Mouse (Mus musculus) liver, embryonic 11.5 days (tissue): ENCODE measurements around the gene Clp1. TPM values are rescaled to one million over a fixed set of nuclear protein-coding genes. Genes with fewer than 3 reads are reported as not detected.
"Not testable (repeated sequence)": the region's sequence is repeated elsewhere in the genome, so short reads cannot be mapped to it uniquely, and the experiment has no call there.

Experiments
- ATAC-seq: fragments of 200-750 bp; cut with Nextera tagmentation; replicated peaks from 2 replicates; pipeline ENCODE4 v1.8.0; 2017; ENCODE audit warnings: moderate number of reproducible peaks, mild to moderate bottlenecking, moderate TSS enrichment, moderate library complexity; ENCODE audit not compliant: low FRiP score
- DNase-seq: peaks from one replicate; pipeline ENCODE4 v3.0.0-alpha.2; 2017; ENCODE audit warnings: low spot score
- H3K27ac ChIP-seq: fragments of 300-500 bp; sonication (generic); 2 replicates; pipeline ENCODE4 v1.5.1; 2014; ENCODE audit warnings: mild to moderate bottlenecking, low read depth, low read length, control low read depth
- H3K27me3 ChIP-seq: fragments of 300-500 bp; sonication (generic); replicated peaks from 2 replicates; pipeline ENCODE4 v1.6.1; 2014; ENCODE audit warnings: low read length, mixed read lengths; ENCODE audit not compliant: control insufficient read depth, insufficient read depth
- H3K36me3 ChIP-seq: fragments of 300-500 bp; sonication (generic); 2 replicates; pipeline ENCODE4 v1.6.1; 2014; ENCODE audit warnings: mild to moderate bottlenecking, low read length, moderate library complexity, mixed read lengths; ENCODE audit not compliant: control insufficient read depth, insufficient read depth
- H3K4me1 ChIP-seq: fragments of 300-500 bp; sonication (generic); replicated peaks from 2 replicates; pipeline ENCODE4 v1.6.1; 2014; ENCODE audit warnings: low read length, mixed read lengths; ENCODE audit not compliant: control insufficient read depth, insufficient read depth
- H3K4me2 ChIP-seq: fragments of 300-500 bp; sonication (generic); 2 replicates; pipeline ENCODE4 v1.6.1; 2014; ENCODE audit warnings: mild to moderate bottlenecking, control low read depth, moderate library complexity
- H3K4me3 ChIP-seq: fragments of 300-500 bp; sonication (generic); 2 replicates; pipeline ENCODE4 v1.5.1; 2014; ENCODE audit warnings: low read depth, low read length, control low read depth
- H3K9ac ChIP-seq: fragments of 300-500 bp; sonication (generic); 2 replicates; pipeline ENCODE4 v1.6.1; 2014; ENCODE audit warnings: low read depth, low read length, control low read depth
- H3K9me3 ChIP-seq: fragments of 300-500 bp; sonication (generic); 2 replicates; pipeline ENCODE4 v1.6.1; 2016; ENCODE audit warnings: low read length, inconsistent platforms, mixed read lengths; ENCODE audit not compliant: control insufficient read depth
- WGBS: fragments of 180-500 bp; shearing (Covaris S2); extraction: QIAGEN DNeasy Blood & Tissue Kit; methylation state at CpG from one replicate; pipeline ENCODE4 v1.1.7; 2014; 5-methylcytosine and 5-hydroxymethylcytosine counted together
- polyA plus RNA-seq: library from polyadenylated mRNA; unstranded; fragments of >200 nt; fragmentation: Nextera tagmentation; extraction: Ambion mirVana; gene quantifications from 2 replicates; pipeline ENCODE4 v1.2.1, GENCODE M21; 2014

Clp1 gene
- polyA plus RNA-seq, 1 experiment from 2014 or later = 59.3 TPM

DNA sequence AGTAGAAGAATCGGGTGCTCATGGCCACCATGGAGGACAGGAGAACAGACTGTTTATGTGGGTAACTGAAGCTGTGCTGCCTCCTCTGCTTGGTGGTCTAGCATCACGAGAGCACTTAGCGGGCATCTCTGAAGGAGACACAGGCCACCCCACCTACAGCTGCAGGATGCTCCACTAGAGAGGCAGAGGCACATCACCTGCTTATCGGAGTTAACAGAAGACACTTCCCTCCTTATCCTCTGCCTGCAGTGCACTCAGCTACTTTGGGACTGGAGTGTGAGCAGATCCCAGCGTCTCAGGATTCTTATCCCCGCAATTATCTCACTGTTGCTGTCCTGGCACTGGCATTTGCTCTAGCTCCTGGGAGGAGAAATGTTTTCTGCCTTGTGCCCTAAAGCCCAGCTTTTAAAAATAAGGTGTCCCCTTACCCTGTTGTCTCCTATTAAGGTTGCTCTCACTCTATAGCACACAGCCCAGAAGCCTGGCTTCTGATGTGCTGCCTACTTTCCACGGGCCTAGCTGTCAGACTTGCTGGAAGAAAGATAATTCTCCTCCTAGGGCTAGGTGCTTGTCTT is 8.3 kb upstream of the Clp1 start:
- ATAC-seq = peak; percentile 91
- no peaks in the 10 kb centered on the region for H3K9me3 ChIP-seq
- H3K27ac ChIP-seq = peak overlapping the region; percentile 85
- peak overlapping the region; percentile 69 for H3K9ac ChIP-seq
- peak; percentile 61 for DNase-seq
- peak overlapping the region; percentile 68 for H3K4me2 ChIP-seq
- peaks cover 21% of the 10 kb centered on the region for H3K27me3 ChIP-seq
- peak overlapping the region; percentile 51 for H3K4me3 ChIP-seq
- no peaks in the 10 kb centered on the region for H3K36me3 ChIP-seq
- whole genome bisulfite sequencing = 11% methylated on average over 7 of the region's 7 CpGs
- H3K4me1 ChIP-seq = peaks cover 66% of the 10 kb centered on the region

DNA sequence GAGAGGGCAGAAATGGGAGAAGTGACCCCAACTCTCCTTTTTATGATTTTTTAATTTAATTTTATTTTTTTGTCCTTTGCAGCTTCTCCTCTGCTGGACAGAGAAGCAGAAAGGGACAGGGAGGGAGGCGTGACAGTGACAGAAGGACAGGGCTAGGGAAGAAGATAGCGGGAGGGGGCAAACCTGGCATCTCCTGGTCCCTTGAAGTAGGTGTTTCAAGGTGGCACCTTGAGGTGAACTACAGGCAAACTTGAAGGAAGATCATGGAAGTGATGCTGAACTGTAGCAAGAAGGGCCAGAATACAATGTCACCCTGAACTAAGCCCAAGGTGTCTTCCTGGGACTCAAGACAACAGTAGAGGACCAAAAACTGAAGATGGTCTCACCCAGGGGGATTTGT is 7.8 kb upstream of the Clp1 start:
- H3K4me3 ChIP-seq = peak overlapping the region; percentile 51
- H3K27ac ChIP-seq = peak overlapping the region; percentile 85
- DNase-seq (no peak), ATAC-seq (no peak)
- H3K9me3 ChIP-seq = no peaks in the 10 kb centered on the region
- peak overlapping the region; percentile 68 for H3K4me2 ChIP-seq
- peak overlapping the region; percentile 69 for H3K9ac ChIP-seq
- WGBS = 6% methylated on average over 2 of the region's 2 CpGs
- H3K27me3 ChIP-seq = peaks cover 21% of the 10 kb centered on the region
- no peaks in the 10 kb centered on the region for H3K36me3 ChIP-seq
- peaks cover 62% of the 10 kb centered on the region for H3K4me1 ChIP-seq

GRCm38 (mm10) chr2:84734351-84734864 is 7.3 kb upstream of the Clp1 start:
- Histone ChIP-seq H3K9me3 (no peaks in the 10 kb centered on the region), H3K4me2 (peak overlapping the region; percentile 68), H3K36me3 (no peaks in the 10 kb centered on the region), H3K4me1 (peaks cover 57% of the 10 kb centered on the region), H3K27ac (peak overlapping the region; percentile 85), H3K9ac (peak overlapping the region; percentile 69), H3K27me3 (peaks cover 21% of the 10 kb centered on the region), H3K4me3 (peak overlapping the region; percentile 51)
- DNase-seq = peak; percentile 57
- WGBS = 2% methylated on average over 11 of the region's 11 CpGs
- no peak for ATAC-seq

DNA sequence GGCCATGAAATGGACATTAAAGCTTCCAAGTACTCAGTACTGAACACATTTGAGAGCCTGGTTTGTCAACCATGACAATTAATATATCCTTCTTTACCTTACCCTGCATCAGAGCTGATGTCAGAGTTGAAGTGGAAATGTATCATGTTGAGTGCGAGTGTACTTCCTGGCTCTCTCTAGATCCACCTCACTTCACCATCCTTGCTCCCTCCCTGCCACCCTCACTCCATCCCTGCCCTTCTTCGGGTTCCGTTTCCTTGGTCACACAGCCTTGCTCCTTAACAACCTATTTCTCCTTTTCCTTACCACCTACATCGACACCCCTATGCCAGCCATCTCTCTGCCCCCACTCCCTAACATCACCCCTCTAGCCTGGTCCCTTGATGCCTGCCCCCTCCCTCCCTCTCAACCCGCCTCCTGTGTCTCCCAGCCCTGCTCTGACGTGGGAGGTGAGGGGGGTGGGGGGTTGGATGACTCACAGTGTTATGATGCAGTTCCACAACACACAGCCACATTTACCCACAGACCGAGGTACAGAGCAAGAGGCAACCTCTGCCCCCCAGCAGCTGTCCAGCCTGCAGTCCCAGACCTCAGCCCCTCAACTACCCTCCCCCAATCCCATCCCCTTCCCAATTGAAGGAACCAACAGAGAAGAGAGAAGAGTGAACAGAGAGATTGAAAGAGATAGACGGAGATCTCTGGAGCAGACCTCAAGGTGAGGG is 6.6 kb upstream of the Clp1 start, which contains the start of gene Ypel4:
Ypel4 (plus strand) TSS at position 480 of the 722 bp plus-strand sequence.
- H3K9ac ChIP-seq = peak within 1 kb of the TSS; percentile 69
- ATAC-seq (peak; percentile 46), DNase-seq (peak; percentile 61)
- peak within 1 kb of the TSS; percentile 51 for H3K4me3 ChIP-seq
- H3K27ac ChIP-seq = peak within 1 kb of the TSS; percentile 85
- peaks cover 21% of the 10 kb centered on the region for H3K27me3 ChIP-seq
- peak within 1 kb of the TSS; percentile 68 for H3K4me2 ChIP-seq
- H3K9me3 ChIP-seq = no peaks in the 10 kb centered on the region
- H3K36me3 ChIP-seq = no peaks in the 10 kb centered on the region
- 6% methylated on average over 8 of the region's 8 CpGs for WGBS
- peaks cover 52% of the 10 kb centered on the region for H3K4me1 ChIP-seq

DNA sequence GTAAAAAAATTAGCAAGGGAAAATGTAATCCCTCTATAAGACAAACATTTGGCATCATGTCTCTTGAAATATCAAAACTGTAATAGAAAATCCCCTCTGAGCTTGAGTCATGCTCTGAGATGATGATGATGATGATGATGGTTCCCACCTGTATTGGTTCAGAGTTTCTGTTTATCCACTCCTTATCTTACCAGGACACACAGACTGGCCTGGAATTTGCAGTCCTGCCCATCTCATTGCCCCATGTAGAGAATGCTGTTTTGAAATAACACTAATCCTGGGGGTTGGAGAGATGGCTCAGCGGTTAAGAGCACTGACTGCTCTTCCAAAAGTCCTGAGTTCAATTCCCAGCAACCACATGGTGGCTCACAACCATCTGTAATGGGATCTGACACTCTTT is 5.2 kb upstream of the Clp1 start:
- H3K4me2 ChIP-seq = no peak overlapping the region
- WGBS = 77% methylated on average over 1 of the region's 1 CpGs

DNA sequence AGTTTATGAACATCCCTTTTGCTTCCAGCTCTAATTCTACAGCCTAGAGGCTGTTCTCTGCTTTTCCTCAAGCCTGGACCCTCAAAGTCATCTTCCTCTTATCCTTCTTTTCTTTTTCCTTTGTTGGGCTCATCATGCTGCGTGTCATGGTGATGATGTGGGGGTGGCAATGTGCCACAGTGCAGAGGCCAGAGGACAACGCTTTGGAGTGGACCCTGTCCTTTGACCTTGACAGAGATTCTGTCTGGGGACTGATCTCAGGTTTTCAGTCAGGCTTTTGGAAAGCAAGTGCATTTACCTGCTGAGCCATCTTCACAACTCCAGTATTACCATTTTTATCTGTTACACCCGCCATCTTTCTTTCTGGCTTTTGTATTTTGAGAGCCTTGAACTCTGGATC is 4.1 kb upstream of the Clp1 start:
- no peak overlapping the region for H3K9ac ChIP-seq
- no peak overlapping the region for H3K4me2 ChIP-seq
- H3K27me3 ChIP-seq = peaks cover 7% of the 10 kb centered on the region; the same call in 1 of the 2 replicates
- H3K4me1 ChIP-seq = peaks cover 31% of the 10 kb centered on the region
- WGBS = 85% methylated on average over 3 of the region's 3 CpGs
- no peak overlapping the region for H3K27ac ChIP-seq
- no peak overlapping the region for H3K4me3 ChIP-seq
- DNase-seq (no peak), ATAC-seq (no peak)
- H3K9me3 ChIP-seq = no peaks in the 10 kb centered on the region
- H3K36me3 ChIP-seq = no peaks in the 10 kb centered on the region

More for the DNA sequence above, 5.2 kb upstream of the Clp1 start:
- no peak overlapping the region for H3K27ac ChIP-seq
- no peak overlapping the region for H3K4me3 ChIP-seq
- H3K4me1 ChIP-seq = peaks cover 39% of the 10 kb centered on the region
- DNase-seq (no peak), ATAC-seq (no peak)
- peaks cover 16% of the 10 kb centered on the region for H3K27me3 ChIP-seq
- no peaks in the 10 kb centered on the region for H3K36me3 ChIP-seq
- no peak overlapping the region for H3K9ac ChIP-seq
- H3K9me3 ChIP-seq = no peaks in the 10 kb centered on the region

DNA sequence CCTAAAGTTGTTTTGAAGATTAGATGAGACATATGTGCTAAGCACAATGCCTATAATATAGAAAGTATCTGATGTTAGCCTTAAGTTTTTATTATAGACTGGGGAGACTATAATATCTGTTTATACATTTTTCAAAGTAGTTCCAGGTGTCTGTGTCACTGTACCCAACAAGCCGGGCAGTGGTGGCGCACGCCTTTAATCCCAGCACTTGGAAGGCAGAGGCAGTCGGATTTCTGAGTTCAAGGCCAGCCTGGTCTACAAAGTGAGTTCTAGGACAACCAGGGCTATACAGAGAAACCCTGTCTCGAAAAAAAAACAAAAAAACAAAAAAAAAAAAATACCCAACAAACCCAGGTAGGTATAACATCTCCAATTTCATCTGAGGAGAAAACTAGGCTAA is 1.0 kb upstream of the Clp1 start:
- not testable (repeated sequence) for H3K4me3 ChIP-seq, DNase-seq, H3K27me3 ChIP-seq, ATAC-seq, H3K27ac ChIP-seq, H3K9me3 ChIP-seq, H3K9ac ChIP-seq
- Histone ChIP-seq H3K4me1 (peaks cover 12% of the 10 kb centered on the region), H3K4me2 (peak overlapping the region; percentile 73; the same call in 1 of the 2 replicates), H3K36me3 (peaks cover 13% of the 10 kb centered on the region)
- WGBS = 82% methylated on average over 5 of the region's 5 CpGs

GRCm38 (mm10) chr2:84726716-84727115 is 434 bp downstream of the Clp1 start:
- peak overlapping the region; percentile 65 for H3K9ac ChIP-seq
- H3K36me3 ChIP-seq = peaks cover 13% of the 10 kb centered on the region
- no peak overlapping the region; the same call in 1 of the 2 replicates for H3K27ac ChIP-seq
- WGBS = 3% methylated on average over 9 of the region's 9 CpGs
- peak overlapping the region; percentile 88 for H3K4me2 ChIP-seq
- H3K4me3 ChIP-seq = peak overlapping the region; percentile 73
- peaks cover 12% of the 10 kb centered on the region for H3K4me1 ChIP-seq
- H3K27me3 ChIP-seq = no peaks in the 10 kb centered on the region
- no peak for ATAC-seq
- peak; percentile 31 for DNase-seq
- H3K9me3 ChIP-seq = no peaks in the 10 kb centered on the region
